ENCODE assay signal across 10 mouse cellular contexts in genomic region chr10:34198061-34198460, GRCm38 (mm10). TPM values are rescaled to one million over a fixed set of nuclear protein-coding genes. Genes with fewer than 3 reads are reported as not detected.
A peak's percentile ranks its signal among the peaks of the same experiment; 100 is the strongest.
DNase-seq lines count a peak whose midpoint lies in the region; ATAC-seq and TF ChIP-seq lines count a peak whose summit lies in the region.
"Had no signal": no experiment of that assay in that cellular context is flagged by ENCODE, and none has a peak within 500 bp of the region (broad histone marks: within the 10 kb centered on the region; RNA-seq: fewer than 3 reads in every experiment).

No protein-coding gene starts in this region.

- H3K4me2 ChIP-seq in stomach, embryonic 14.5 days (replicated peaks; ENCODE audit: low read depth, low read length), result no peak overlapping the region
- no peak overlapping the region for H3K4me2 ChIP-seq in stomach, postnatal 0 days (replicated peaks; ENCODE audit: low read depth)
- H3K4me2 ChIP-seq in liver, embryonic 11.5 days, result peak overlapping the region; percentile 20; the same call in 1 of the 2 replicates
- H3K4me2 ChIP-seq in stomach, embryonic 16.5 days (ENCODE audit: low read depth, low read length), result no peak overlapping the region
- H3K4me2 ChIP-seq in midbrain, embryonic 16.5 days (ENCODE audit: low read length), result no peak overlapping the region
- H3K4me2 ChIP-seq: embryonic facial prominence, embryonic 15.5 days had no signal

- WGBS in stomach, embryonic 14.5 days, result 17% methylated on average over 3 of the region's 3 CpGs
- 18% methylated on average over 3 of the region's 3 CpGs for WGBS in stomach, postnatal 0 days
- 16% methylated on average over 3 of the region's 3 CpGs for WGBS in liver, embryonic 11.5 days
- 12% methylated on average over 3 of the region's 3 CpGs for WGBS in stomach, embryonic 16.5 days
- 55% methylated on average over 3 of the region's 3 CpGs for WGBS in midbrain, embryonic 16.5 days

- H3K4me3 ChIP-seq in stomach, embryonic 14.5 days (ENCODE audit: low read depth, low read length), result no peak overlapping the region
- H3K4me3 ChIP-seq in stomach, postnatal 0 days (ENCODE audit: low read depth, low read length), result no peak overlapping the region
- no peak overlapping the region for H3K4me3 ChIP-seq in liver, embryonic 11.5 days (ENCODE audit: low read depth, low read length)
- H3K4me3 ChIP-seq in stomach, embryonic 16.5 days (replicated peaks; ENCODE audit: low read length), result no peak overlapping the region
- no peak overlapping the region for H3K4me3 ChIP-seq in midbrain, embryonic 16.5 days (ENCODE audit: low read depth, low read length)
- H3K4me3 ChIP-seq: embryonic facial prominence, embryonic 15.5 days had no signal

- TF ChIP-seq EP300 in stomach, postnatal 0 days (optimal IDR thresholded peaks at IDR 0.05), result no peak

- no peak for DNase-seq in stomach, postnatal 0 days (ENCODE audit: low spot score)
- no peak for DNase-seq in liver, embryonic 11.5 days (ENCODE audit: low spot score)
- DNase-seq in ovary, postnatal 10 days (ENCODE audit: low spot score), result no peak
- DNase-seq in urinary bladder, postnatal 25 days (ENCODE audit: low spot score), result no peak

- no peaks in the 10 kb centered on the region for H3K36me3 ChIP-seq in stomach, embryonic 14.5 days (ENCODE audit: control insufficient read depth, insufficient read depth, low read length)
- H3K36me3 ChIP-seq in stomach, postnatal 0 days (ENCODE audit: control insufficient read depth, insufficient read depth, low read length), result no peaks in the 10 kb centered on the region
- H3K36me3 ChIP-seq in liver, embryonic 11.5 days (ENCODE audit: control insufficient read depth, insufficient read depth, low read length), result no peaks in the 10 kb centered on the region
- peaks cover 6% of the 10 kb centered on the region; the same call in 1 of the 2 replicates for H3K36me3 ChIP-seq in stomach, embryonic 16.5 days (ENCODE audit: control insufficient read depth, insufficient read depth, low read length)
- H3K36me3 ChIP-seq in midbrain, embryonic 16.5 days (ENCODE audit: control insufficient read depth, insufficient read depth, low read length), result no peaks in the 10 kb centered on the region
- H3K36me3 ChIP-seq: embryonic facial prominence, embryonic 15.5 days had no signal

- ATAC-seq in stomach, embryonic 14.5 days (ENCODE audit: insufficient number of reproducible peaks, insufficient read depth, low FRiP score, low read depth), result no peak
- ATAC-seq in stomach, postnatal 0 days (ENCODE audit: low FRiP score, low TSS enrichment), result no peak
- ATAC-seq in hematopoietic stem cell, adult 5-6 weeks (replicated peaks in 1 of 2; ENCODE audit: insufficient read depth in 1 of 2, low FRiP score in 2 of 2, low TSS enrichment in 1 of 2, low read depth in 1 of 2, poor library complexity in 2 of 2, severe bottlenecking in 2 of 2), result peak; percentile 57 to 58; a peak in 3 of 4 replicates
- peak; percentile 79 for ATAC-seq in liver, embryonic 11.5 days (replicated peaks; ENCODE audit: low FRiP score)
- peak; percentile 47 for ATAC-seq in stomach, embryonic 16.5 days (ENCODE audit: insufficient read depth, low FRiP score)
- no peak for ATAC-seq in midbrain, embryonic 16.5 days
- ATAC-seq: hindbrain, embryonic 16.5 days had no signal

- TF ChIP-seq CTCF in stomach, postnatal 0 days (IDR thresholded peaks at IDR 0.05; ENCODE audit: low read depth), result no peak

- H3K4me1 ChIP-seq in stomach, embryonic 14.5 days (ENCODE audit: control insufficient read depth, insufficient read depth, low read length), result peaks cover 11% of the 10 kb centered on the region; the same call in 1 of the 2 replicates
- H3K4me1 ChIP-seq in stomach, postnatal 0 days (replicated peaks; ENCODE audit: control insufficient read depth, insufficient read depth), result no peaks in the 10 kb centered on the region; the same call in 1 of the 2 replicates
- H3K4me1 ChIP-seq in liver, embryonic 11.5 days (replicated peaks; ENCODE audit: control insufficient read depth, insufficient read depth, low read length), result peaks cover 12% of the 10 kb centered on the region; the same call in 1 of the 2 replicates
- H3K4me1 ChIP-seq in stomach, embryonic 16.5 days (ENCODE audit: control insufficient read depth, insufficient read depth, low read length), result peaks cover 21% of the 10 kb centered on the region
- H3K4me1 ChIP-seq in midbrain, embryonic 16.5 days (ENCODE audit: control insufficient read depth, insufficient read depth, low read length), result no peaks in the 10 kb centered on the region

- peak overlapping the region; percentile 15; the same call in 1 of the 2 replicates for H3K27ac ChIP-seq in stomach, embryonic 14.5 days (ENCODE audit: low read length)
- no peak overlapping the region for H3K27ac ChIP-seq in stomach, postnatal 0 days (replicated peaks)
- peak overlapping the region; percentile 52; the same call in 1 of the 2 replicates for H3K27ac ChIP-seq in liver, embryonic 11.5 days (ENCODE audit: low read depth, low read length)
- H3K27ac ChIP-seq in stomach, embryonic 16.5 days (ENCODE audit: low read length), result 0 out of 2 replicates have a peak overlapping the region, but pooled peaks have one; percentile 14
- no peak overlapping the region for H3K27ac ChIP-seq in midbrain, embryonic 16.5 days (ENCODE audit: low read length)
- H3K27ac ChIP-seq: embryonic facial prominence, embryonic 15.5 days had no signal

- no peaks in the 10 kb centered on the region for H3K27me3 ChIP-seq in stomach, embryonic 14.5 days (ENCODE audit: control insufficient read depth, insufficient read depth, low read length)
- no peaks in the 10 kb centered on the region for H3K27me3 ChIP-seq in stomach, postnatal 0 days (ENCODE audit: control insufficient read depth, insufficient read depth, low read length)
- H3K27me3 ChIP-seq in liver, embryonic 11.5 days (replicated peaks; ENCODE audit: control insufficient read depth, insufficient read depth, low read length), result no peaks in the 10 kb centered on the region
- no peaks in the 10 kb centered on the region for H3K27me3 ChIP-seq in stomach, embryonic 16.5 days (ENCODE audit: control insufficient read depth, insufficient read depth, low read length)
- no peaks in the 10 kb centered on the region for H3K27me3 ChIP-seq in midbrain, embryonic 16.5 days (ENCODE audit: control insufficient read depth, insufficient read depth, low read depth, low read length)
- H3K27me3 ChIP-seq: embryonic facial prominence, embryonic 15.5 days had no signal

- no peak overlapping the region for H3K9ac ChIP-seq in stomach, embryonic 14.5 days (replicated peaks; ENCODE audit: low read depth, low read length)
- no peak overlapping the region for H3K9ac ChIP-seq in stomach, postnatal 0 days (ENCODE audit: low read length)
- H3K9ac ChIP-seq in liver, embryonic 11.5 days (ENCODE audit: low read depth, low read length), result no peak overlapping the region
- H3K9ac ChIP-seq in stomach, embryonic 16.5 days (ENCODE audit: low read length), result no peak overlapping the region
- H3K9ac ChIP-seq in midbrain, embryonic 16.5 days (ENCODE audit: low read depth, low read length), result no peak overlapping the region
- H3K9ac ChIP-seq: embryonic facial prominence, embryonic 15.5 days had no signal

- no peaks in the 10 kb centered on the region for H3K9me3 ChIP-seq in stomach, embryonic 14.5 days (ENCODE audit: control insufficient read depth, low read depth, low read length)
- no peaks in the 10 kb centered on the region for H3K9me3 ChIP-seq in stomach, postnatal 0 days (ENCODE audit: control insufficient read depth, low read length)
- no peaks in the 10 kb centered on the region for H3K9me3 ChIP-seq in liver, embryonic 11.5 days (ENCODE audit: control insufficient read depth, low read length)
- H3K9me3 ChIP-seq in stomach, embryonic 16.5 days (replicated peaks; ENCODE audit: control insufficient read depth, low read length), result 0 out of 2 replicates have a peak, but pooled peaks cover 3% of the 10 kb centered on the region
- H3K9me3 ChIP-seq in midbrain, embryonic 16.5 days (replicated peaks; ENCODE audit: control insufficient read depth, low read length, poor library complexity, severe bottlenecking), result no peaks in the 10 kb centered on the region
- H3K9me3 ChIP-seq: embryonic facial prominence, embryonic 15.5 days had no signal

RNA-seq across cellular contexts. Expression of gene Dse, which starts 9.5 kb away (rescaled TPM):
- 27.9 and 29.0 TPM in 2 replicates for polyA plus RNA-seq in stomach, embryonic 14.5 days (2014; fragmentation: Nextera tagmentation; extraction: Ambion mirVana)
- 7.5 and 8.3 TPM in 2 replicates for polyA plus RNA-seq in stomach, postnatal 0 days (2015; fragmentation: Nextera tagmentation; extraction: Ambion mirVana)
- total RNA-seq in hematopoietic stem cell, adult 5-6 weeks (2017), result 1.8 and 2.4 TPM in 2 replicates
- polyA plus RNA-seq in liver, embryonic 11.5 days (2014; fragmentation: Nextera tagmentation; extraction: Ambion mirVana), result 14.9 and 16.8 TPM in 2 replicates
- polyA plus RNA-seq in stomach, embryonic 16.5 days (2015; fragmentation: Nextera tagmentation; extraction: Ambion mirVana), result 20.0 and 21.3 TPM in 2 replicates
- polyA plus RNA-seq in midbrain, embryonic 16.5 days (2015; fragmentation: Nextera tagmentation; extraction: Ambion mirVana), result 6.1 and 6.7 TPM in 2 replicates

Comparison
In these comparisons a context has a peak if more than half of its experiments do, and no peak if none do; other contexts are left out.
1. ATAC-seq: peak in hematopoietic stem cell, adult 5-6 weeks (2 of 2), liver, embryonic 11.5 days (single experiment) and stomach, embryonic 16.5 days (single experiment); none in stomach, embryonic 14.5 days (single experiment), stomach, postnatal 0 days (single experiment) and midbrain, embryonic 16.5 days (single experiment).
2. H3K27ac ChIP-seq: peak in stomach, embryonic 14.5 days (single experiment), liver, embryonic 11.5 days (single experiment) and stomach, embryonic 16.5 days (single experiment); none in stomach, postnatal 0 days (single experiment) and midbrain, embryonic 16.5 days (single experiment).